Mouse (Mus musculus) liver, adult 2 months (tissue): ENCODE data around the gene Unc13d.

Experiments used
- CTCF ChIP-seq: fragments of 200-500 bp; IDR thresholded peaks from 2 replicates; pipeline ENCODE4 v1.5.1; 2011; ENCODE audit warnings: low read depth, low read length, control low read depth
- POLR2A ChIP-seq: fragments of 200-500 bp; IDR thresholded peaks from 2 replicates; pipeline ENCODE4 v1.6.1; 2011; ENCODE audit warnings: low read length, control low read depth; ENCODE audit not compliant: insufficient read depth; ENCODE audit errors: extremely low read depth

DNA sequence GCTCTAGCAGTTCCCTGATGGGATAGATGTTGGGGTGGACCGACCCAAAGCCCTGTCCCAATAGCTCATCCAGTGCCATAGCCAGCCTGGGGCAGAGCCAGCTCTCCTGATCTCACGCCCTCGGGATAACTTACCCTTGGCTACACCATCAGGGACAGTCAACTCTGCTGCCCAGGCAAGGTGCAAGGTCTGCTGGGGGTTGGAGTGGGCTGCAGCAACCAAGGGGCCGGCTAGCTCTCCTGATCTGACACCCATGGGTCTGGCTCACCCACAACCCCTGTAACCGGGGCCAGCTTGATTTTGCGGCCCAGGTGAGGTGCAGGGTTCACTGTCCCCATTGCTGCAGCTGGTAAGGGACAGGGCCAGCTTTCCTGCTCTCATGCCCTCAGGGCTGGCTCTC lies 13.8 kb upstream of the Unc13d start:
- TF ChIP-seq POLR2A (no peak), CTCF (no peak)
